Mouse (Mus musculus): ENCODE measurements around the gene Rad23a. TPM values are rescaled to one million over a fixed set of nuclear protein-coding genes. Genes with fewer than 3 reads are reported as not detected.

Rad23a gene
- polyA plus RNA-seq (2012; rRNA removed) = 108 and 113 TPM in 2 replicates

DNA sequence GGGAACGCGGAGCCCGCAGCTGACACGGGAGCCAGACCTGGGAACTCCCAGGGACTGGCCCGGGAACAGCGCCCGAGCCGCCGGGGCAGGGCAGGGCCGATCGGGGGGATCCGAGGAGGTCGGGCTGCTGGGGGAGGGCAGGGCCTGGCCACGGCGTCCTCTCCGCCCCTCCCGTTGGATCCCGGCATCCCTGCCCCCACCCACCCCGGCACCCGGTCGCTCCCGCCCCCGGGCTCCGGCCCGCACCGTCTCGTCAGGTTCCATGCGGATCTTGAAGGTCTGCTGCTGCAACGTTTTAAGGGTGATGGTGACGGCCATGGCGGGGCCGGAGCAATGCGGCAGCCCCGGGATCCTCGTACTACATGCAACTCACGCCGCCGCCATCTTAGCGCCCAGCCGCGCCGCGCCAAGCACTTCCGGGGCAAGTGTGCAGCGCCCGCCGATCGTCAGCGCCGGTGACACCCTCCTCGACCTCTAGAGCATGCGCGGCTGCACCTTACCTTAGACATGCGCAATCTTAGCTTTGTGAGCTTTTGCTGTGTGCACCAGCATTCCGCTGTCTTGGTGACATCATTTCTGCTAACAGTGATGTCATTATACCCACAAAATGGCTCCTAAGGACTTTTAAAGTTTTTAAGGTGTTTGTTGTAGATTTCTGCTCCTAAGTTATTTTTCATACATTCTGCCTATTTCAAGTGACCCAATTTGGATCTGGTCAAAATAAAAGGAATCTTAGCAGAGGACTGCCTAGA, at the start of gene Rad23a:
Rad23a (minus strand) TSS at position 418 of the 752 bp plus-strand sequence.

DNA sequence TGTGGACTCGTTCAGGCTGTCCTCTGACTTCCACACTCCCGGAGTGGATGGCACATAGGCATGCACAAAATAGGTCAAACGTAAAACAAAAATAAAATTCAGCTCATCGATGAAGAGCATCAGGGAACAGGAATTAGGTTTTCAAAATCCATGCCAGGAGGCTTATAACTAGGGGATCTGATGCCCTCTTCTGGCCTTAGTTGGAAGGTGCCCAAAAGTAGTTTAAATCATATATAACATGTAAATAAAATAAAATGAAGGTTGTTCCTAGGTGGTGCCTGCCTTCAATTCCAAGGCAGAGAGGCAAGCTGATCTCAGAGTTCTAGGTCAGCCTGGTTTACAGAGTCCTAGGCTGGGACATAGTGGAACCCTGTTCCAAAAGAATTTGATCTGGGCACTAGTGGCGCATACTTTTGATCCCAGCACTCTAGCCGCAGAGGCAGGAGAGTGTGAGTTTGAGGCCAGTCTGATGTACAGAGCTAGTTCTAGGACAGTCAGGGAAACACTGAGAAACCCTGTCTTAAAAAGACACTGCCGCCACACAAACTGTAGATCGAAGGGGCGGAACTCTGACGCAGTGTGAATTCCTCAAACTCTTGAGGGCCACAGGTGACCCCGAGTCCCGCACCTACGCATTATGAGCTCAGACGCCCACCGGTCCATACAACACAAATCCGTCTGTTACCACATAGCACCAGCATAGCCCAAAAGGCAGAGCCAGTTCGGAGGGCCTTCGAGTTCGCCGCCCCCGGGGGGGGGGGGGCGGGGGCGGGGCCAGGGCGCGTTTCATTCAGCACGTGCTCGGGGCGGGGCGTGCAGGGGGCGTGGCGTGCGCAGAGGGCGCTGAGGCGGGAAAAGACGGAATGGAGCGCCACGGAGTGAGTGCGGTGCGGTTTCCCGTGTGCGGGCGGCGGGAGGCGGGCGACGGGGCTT, 31.2 kb upstream of the Rad23a start, which contains the start of gene Syce2:
Syce2 (plus strand) TSS at position 736 of the 933 bp plus-strand sequence.

DNA sequence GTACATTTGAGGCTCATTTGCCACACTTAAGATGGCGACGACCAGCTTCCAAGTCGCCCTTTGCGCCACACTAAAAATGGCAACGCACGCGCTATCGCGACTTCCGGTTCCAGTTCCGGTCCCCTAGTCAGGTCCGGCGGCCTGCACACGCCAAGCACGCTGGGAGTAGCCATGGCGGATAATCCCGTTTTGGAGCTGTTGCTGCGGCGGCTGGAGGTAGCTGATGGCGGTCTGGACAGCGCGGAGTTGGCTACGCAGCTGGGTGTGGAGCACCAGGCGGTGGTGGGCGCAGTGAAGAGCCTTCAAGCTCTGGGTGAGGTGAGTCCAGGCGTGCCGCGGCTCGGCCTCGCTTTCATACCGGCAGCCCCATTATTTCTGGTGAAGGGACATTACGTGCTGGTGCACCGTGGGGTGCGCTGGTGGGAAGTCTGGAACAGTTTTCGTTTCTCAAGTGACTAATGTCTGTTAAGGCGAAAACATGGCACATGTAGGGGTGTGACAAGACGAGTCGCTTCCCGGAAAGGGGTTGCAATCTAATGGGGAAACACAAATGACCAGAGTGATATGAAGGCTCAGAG, 16.5 kb upstream of the Rad23a start, which contains the start of gene Farsa:
Farsa (plus strand) TSS at position 126 of the 578 bp plus-strand sequence.

DNA sequence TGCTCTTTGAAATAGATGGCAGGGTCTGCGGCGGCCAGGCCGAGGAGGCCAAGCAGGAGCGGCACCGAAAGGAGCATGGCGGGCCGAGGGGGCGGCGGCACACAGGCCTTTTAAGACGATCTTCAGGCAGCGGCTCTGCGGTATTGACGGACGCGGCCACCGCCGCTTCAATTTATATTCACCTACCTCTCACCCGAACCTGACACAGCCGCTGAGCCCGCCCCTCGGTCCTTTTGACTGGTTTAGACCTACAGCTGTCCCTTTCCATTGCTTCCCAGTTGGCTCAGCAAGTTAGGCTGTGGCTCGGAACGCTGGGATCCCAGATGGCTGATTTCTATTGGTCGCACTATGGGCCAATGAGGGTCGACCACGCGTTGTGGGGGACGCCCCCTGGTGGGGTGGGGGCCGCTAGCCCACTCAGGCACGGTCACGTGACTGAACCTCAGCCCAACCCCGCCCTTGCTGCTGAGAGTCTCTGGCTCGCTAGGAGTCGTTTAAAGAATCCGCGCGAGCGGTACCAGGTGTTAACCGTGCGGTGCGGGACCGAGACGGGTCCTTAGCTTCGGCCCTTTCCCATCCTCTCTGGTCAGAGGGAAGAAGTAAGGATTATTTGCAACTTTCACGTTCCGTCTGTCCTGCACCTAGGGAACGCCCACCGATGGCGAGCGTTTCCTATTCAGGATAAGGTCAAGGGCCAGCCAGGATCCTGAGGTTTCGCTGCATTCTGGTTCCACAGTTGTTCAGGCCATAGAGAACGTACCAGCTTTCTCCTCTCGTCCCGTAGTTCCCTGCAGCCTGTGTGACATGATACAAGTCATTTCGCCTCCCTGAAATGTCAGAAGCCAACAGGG, 6.5 kb upstream of the Rad23a start, which contains the start of gene Calr:
Calr (minus strand) TSS at position 213 of the 851 bp plus-strand sequence.

DNA sequence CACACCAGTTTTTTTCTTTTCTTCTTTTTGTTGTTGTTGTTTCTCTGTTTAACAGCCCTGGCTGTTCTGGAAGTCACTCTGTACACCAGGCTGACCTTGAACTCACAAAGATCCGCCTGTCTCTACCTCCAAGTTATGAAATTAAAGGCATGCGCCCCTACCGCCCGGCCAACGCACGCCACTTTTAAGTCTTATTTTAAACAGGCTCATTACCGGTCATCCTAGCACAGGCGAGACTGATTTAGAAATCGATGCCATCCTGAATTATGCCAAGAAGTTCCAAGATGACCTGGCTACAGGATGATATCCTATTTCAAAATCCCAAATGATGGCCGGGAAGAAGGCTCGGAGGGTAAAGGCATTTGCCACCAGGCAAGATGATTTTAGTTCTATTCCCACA, 9.0 kb downstream of the Rad23a start, which contains the start of gene Gadd45gip1:
Gadd45gip1 (plus strand) TSS at position 33 of the 400 bp plus-strand sequence.

DNA sequence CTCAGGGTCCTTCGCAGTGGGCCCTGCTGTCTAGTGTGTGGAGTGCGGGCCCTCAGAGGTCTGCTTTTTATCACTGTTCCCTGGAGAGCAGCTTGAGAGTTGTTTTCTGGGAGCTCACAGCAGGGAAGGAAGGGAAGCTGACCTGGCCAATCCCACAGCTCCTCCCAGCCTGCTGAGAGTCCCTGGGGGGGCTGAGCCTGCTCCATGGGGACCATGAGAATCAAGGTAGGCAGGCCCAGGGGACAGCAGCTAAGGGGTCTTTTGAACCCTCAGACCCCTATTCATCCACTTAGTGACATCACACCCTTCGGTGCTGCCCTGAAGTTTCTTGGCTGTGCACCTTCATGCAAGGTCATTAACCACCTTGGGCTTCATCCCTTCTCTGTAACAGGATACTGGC, 17.7 kb downstream of the Rad23a start, which contains the start of gene Dand5:
Dand5 (minus strand) TSS at position 101 of the 400 bp plus-strand sequence.

DNA sequence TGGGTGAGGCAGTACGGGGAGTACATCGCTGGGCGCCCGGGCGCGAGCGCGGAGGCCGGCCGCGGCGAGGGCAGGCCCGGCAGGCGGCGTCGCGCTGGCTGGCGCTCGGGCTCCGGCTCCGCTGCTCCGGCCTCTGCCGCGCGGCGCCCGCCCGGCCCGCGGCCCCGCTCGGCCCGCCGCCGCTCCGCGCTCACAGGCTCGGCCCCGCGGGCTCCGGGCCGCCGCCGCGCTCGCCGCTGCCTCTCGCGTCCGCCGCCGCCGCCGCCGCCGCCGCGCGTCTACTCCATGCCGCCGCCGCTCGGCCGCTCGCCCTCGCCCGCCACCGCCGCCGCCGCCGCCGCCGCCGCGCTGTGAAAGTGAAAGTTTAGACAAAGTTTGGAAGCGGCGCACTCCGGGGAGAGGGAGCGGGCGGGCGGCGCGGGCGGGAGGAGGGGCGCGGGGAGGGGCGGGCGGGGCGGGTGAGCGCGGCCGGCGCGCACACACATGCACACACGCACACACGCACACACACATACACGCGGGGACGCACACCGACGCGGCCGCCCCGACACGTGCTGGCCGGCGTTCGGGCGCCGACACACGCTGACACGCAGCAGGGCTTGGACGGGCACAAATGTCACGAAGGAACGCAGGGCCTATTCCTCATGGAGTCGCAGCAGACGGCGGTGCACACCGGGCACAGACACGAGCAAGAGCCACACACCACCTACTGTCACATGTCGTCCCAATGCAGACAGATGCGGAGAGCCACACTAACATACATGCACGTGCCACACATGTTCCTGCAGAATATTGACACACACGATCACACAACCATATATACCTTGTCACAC, 40.2 kb downstream of the Rad23a start, which contains the start of gene Nfix:
Nfix (minus strand) TSS at position 346 of the 833 bp plus-strand sequence.

Other genes starting within 250 kb of the Rad23a start
- 9.2 and 10.3 TPM in 2 replicates for gene Ier2, start 177.8 kb downstream of the Rad23a start, polyA plus RNA-seq (2012; rRNA removed)
- gene Trmt1, start 154.4 kb downstream of the Rad23a start, polyA plus RNA-seq (2012; rRNA removed) = 29.6 and 34.7 TPM in 2 replicates
- 12.1 and 13.7 TPM in 2 replicates for gene Nacc1, start 152.8 kb downstream of the Rad23a start, polyA plus RNA-seq (2012; rRNA removed)
- 27.0 and 27.4 TPM in 2 replicates for gene Lyl1, start 139.2 kb downstream of the Rad23a start, polyA plus RNA-seq (2012; rRNA removed)
- 4.8 and 5.8 TPM in 2 replicates for gene G430095P16Rik, start 117.7 kb downstream of the Rad23a start, polyA plus RNA-seq (2012; rRNA removed)
- 1.3 and 1.7 TPM in 2 replicates for gene Nfix, start 40.3 kb downstream of the Rad23a start, polyA plus RNA-seq (2012; rRNA removed)
- gene Dand5, start 17.8 kb downstream of the Rad23a start, polyA plus RNA-seq (2012; rRNA removed) = 1.9 and 2.0 TPM in 2 replicates
- gene Gadd45gip1, start 9.1 kb downstream of the Rad23a start, polyA plus RNA-seq (2012; rRNA removed) = 25.2 and 27.4 TPM in 2 replicates
- gene Calr, start 6.3 kb upstream of the Rad23a start, polyA plus RNA-seq (2012; rRNA removed) = 389 and 417 TPM in 2 replicates
- 37.4 and 40.3 TPM in 2 replicates for gene Farsa, start 16.3 kb upstream of the Rad23a start, polyA plus RNA-seq (2012; rRNA removed)
- gene Syce2, start 31.4 kb upstream of the Rad23a start, polyA plus RNA-seq (2012; rRNA removed) = 11.5 and 11.9 TPM in 2 replicates
- 84.3 and 97.5 TPM in 2 replicates for gene Gcdh, start 53.3 kb upstream of the Rad23a start, polyA plus RNA-seq (2012; rRNA removed)
- 82.0 and 97.2 TPM in 2 replicates for gene Klf1, start 61.3 kb upstream of the Rad23a start, polyA plus RNA-seq (2012; rRNA removed)
- gene Dnase2a, start 67.9 kb upstream of the Rad23a start, polyA plus RNA-seq (2012; rRNA removed) = 12.9 and 13.0 TPM in 2 replicates
- 0.07 and 0.08 TPM in 2 replicates for gene Mast1, start 96.7 kb upstream of the Rad23a start, polyA plus RNA-seq (2012; rRNA removed)
- gene Rtbdn, start 106.3 kb upstream of the Rad23a start, polyA plus RNA-seq (2012; rRNA removed) = not detected in 2 replicates
- 0.58 TPM in 1 of 2 replicates, not detected in the other for gene Gm49661, start 128.8 kb upstream of the Rad23a start, polyA plus RNA-seq (2012; rRNA removed)
- gene Prdx2, start 128.9 kb upstream of the Rad23a start, polyA plus RNA-seq (2012; rRNA removed) = 467 and 538 TPM in 2 replicates
- 37.4 and 40.1 TPM in 2 replicates for gene Rnaseh2a, start 129.1 kb upstream of the Rad23a start, polyA plus RNA-seq (2012; rRNA removed)
- gene Junb, start 138.1 kb upstream of the Rad23a start, polyA plus RNA-seq (2012; rRNA removed) = 11.6 and 18.6 TPM in 2 replicates
- 10.3 and 12.2 TPM in 2 replicates for gene Hook2, start 149.9 kb upstream of the Rad23a start, polyA plus RNA-seq (2012; rRNA removed)
- gene Best2, start 173.9 kb upstream of the Rad23a start, polyA plus RNA-seq (2012; rRNA removed) = not detected in 2 replicates
- 63.3 and 64.0 TPM in 2 replicates for gene Asna1, start 184.6 kb upstream of the Rad23a start, polyA plus RNA-seq (2012; rRNA removed)
- 83.5 and 105 TPM in 2 replicates for gene Trir, start 186.2 kb upstream of the Rad23a start, polyA plus RNA-seq (2012; rRNA removed)
- gene Tnpo2, start 196.2 kb upstream of the Rad23a start, polyA plus RNA-seq (2012; rRNA removed) = 18.0 and 21.4 TPM in 2 replicates
- gene Fbxw9, start 219.4 kb upstream of the Rad23a start, polyA plus RNA-seq (2012; rRNA removed) = 11.8 and 12.7 TPM in 2 replicates
- gene Gm5741, start 227.3 kb upstream of the Rad23a start, polyA plus RNA-seq (2012; rRNA removed) = 0.26 TPM in 1 of 2 replicates, not detected in the other
- 17.8 and 18.4 TPM in 2 replicates for gene Dhps, start 231.1 kb upstream of the Rad23a start, polyA plus RNA-seq (2012; rRNA removed)
- 39.8 and 41.3 TPM in 2 replicates for gene Wdr83os, start 240.1 kb upstream of the Rad23a start, polyA plus RNA-seq (2012; rRNA removed)
- gene Wdr83, start 240.6 kb upstream of the Rad23a start, polyA plus RNA-seq (2012; rRNA removed) = 22.9 and 26.2 TPM in 2 replicates
- gene Man2b1, start 242.6 kb upstream of the Rad23a start, polyA plus RNA-seq (2012; rRNA removed) = 41.9 and 48.3 TPM in 2 replicates